Mouse (Mus musculus): Measurements from ENCODE around the gene Ttc21a. TPM values are rescaled to one million over a fixed set of nuclear protein-coding genes. Genes with fewer than 3 reads are reported as not detected.

Ttc21a gene
- total and polyA plus RNA-seq, 3 experiments = 0.21 to 0.47 TPM; not detected in 1

GRCm38 (mm10) chr9:120012781-120013180, 75.4 kb downstream of the Ttc21a start:
- Histone ChIP-seq H3K4me1 (ENCODE audit: control insufficient read depth in 1 of 2, insufficient read depth in 2 of 2) (peaks cover 0 to 30% of the 10 kb centered on the region in 2 experiments; a peak in 2 of 4 replicates), H3K9ac (ENCODE audit: insufficient read depth, low read depth) (no peak overlapping the region), H3K36me3 (replicated peaks in 1 of 2; ENCODE audit: control insufficient read depth in 1 of 2, insufficient read depth in 1 of 2, low read length in 1 of 2) (no peaks in the 10 kb centered on the region), H3K27ac (ENCODE audit: insufficient read depth, low read depth) (no peak overlapping the region), H3K9me3 (replicated peaks; ENCODE audit: low read length) (peaks cover 5% of the 10 kb centered on the region), H3K4me3 (replicated peaks in 1 of 3; ENCODE audit: low read depth in 2 of 3, low read length in 2 of 3, poor library complexity in 1 of 3) (no peak overlapping the region), H3K79me2 (replicated peaks; ENCODE audit: control insufficient read depth, extremely low read depth, insufficient read depth, poor library complexity, severe bottlenecking) (no peaks in the 10 kb centered on the region), H3K4me2 (ENCODE audit: insufficient read depth, low read depth, poor library complexity, severe bottlenecking) (no peak overlapping the region), H3K27me3 (replicated peaks) (peaks cover 87% of the 10 kb centered on the region)
- in situ Hi-C loops (cut with MboI; ENCODE audit: low pct_ligation_motif_present, low pct_unique_long_range_greater_than_20kb, low sequenced_read_pairs) = no loop called here
- DNase-seq (ENCODE audit: extremely low read depth) = peak; percentile 46
- TF ChIP-seq IRF4 (IDR thresholded peaks at IDR 0.05; ENCODE audit: low read depth, low read length) = no peak
- no peak for TF ChIP-seq E2F4 (IDR thresholded peaks at IDR 0.05; ENCODE audit: insufficient replicate concordance, low read depth, low read length)
- TF ChIP-seq RCOR1 (conservative IDR thresholded peaks at IDR 0.05; ENCODE audit: low read depth, low read length) = no peak
- TF ChIP-seq PAX5 (IDR thresholded peaks at IDR 0.05; ENCODE audit: low read length) = no peak
- no peak for TF ChIP-seq CTCF (conservative IDR thresholded peaks at IDR 0.05 in 1 of 2, IDR thresholded peaks at IDR 0.05 in 1 of 2; ENCODE audit: low read depth in 2 of 2, low read length in 2 of 2)
- TF ChIP-seq NRF1 (IDR thresholded peaks at IDR 0.05; ENCODE audit: low read depth, low read length) = no peak
- TF ChIP-seq POLR2AphosphoS2 (IDR thresholded peaks at IDR 0.05; ENCODE audit: low read depth, low read length) = no peak
- no peak for TF ChIP-seq TBP (conservative IDR thresholded peaks at IDR 0.05; ENCODE audit: low read depth, low read length)
- TF ChIP-seq ZKSCAN1 (IDR thresholded peaks at IDR 0.05; ENCODE audit: borderline replicate concordance, low read depth, low read length) = no peak
- TF ChIP-seq CHD2 (IDR thresholded peaks at IDR 0.05; ENCODE audit: low read length) = no peak
- TF ChIP-seq KAT2A (IDR thresholded peaks at IDR 0.05; ENCODE audit: insufficient replicate concordance, low read length) = no peak
- no peak for TF ChIP-seq RAD21 (IDR thresholded peaks at IDR 0.05; ENCODE audit: low read depth, low read length)
- no peak for TF ChIP-seq CHD1 (IDR thresholded peaks at IDR 0.05; ENCODE audit: low read depth, low read length)
- 0 out of 2 replicates have a peak, but pooled peaks have one; percentile 23 for TF ChIP-seq JUND (conservative IDR thresholded peaks at IDR 0.05; ENCODE audit: low read depth, low read length)
- no peak for TF ChIP-seq NELFE (IDR thresholded peaks at IDR 0.05; ENCODE audit: low read depth, low read length)
- no peak for TF ChIP-seq TCF12 (IDR thresholded peaks at IDR 0.05; ENCODE audit: low read depth, low read length)
- peak; percentile 74 for TF ChIP-seq ETS1 (conservative IDR thresholded peaks at IDR 0.05; ENCODE audit: low read depth, low read length)
- no peak for TF ChIP-seq USF1 (IDR thresholded peaks at IDR 0.05; ENCODE audit: low read depth, low read length)
- no peak for TF ChIP-seq ZNF384 (IDR thresholded peaks at IDR 0.05; ENCODE audit: low read depth, low read length)
- no peak for TF ChIP-seq GABPA (IDR thresholded peaks at IDR 0.05; ENCODE audit: insufficient replicate concordance, low read depth, low read length)
- no peak for TF ChIP-seq ZC3H11A (IDR thresholded peaks at IDR 0.05; ENCODE audit: low read depth, low read length)
- TF ChIP-seq MAFK (IDR thresholded peaks at IDR 0.05; ENCODE audit: insufficient replicate concordance, low read length) = no peak
- no peak for TF ChIP-seq HCFC1 (IDR thresholded peaks at IDR 0.05; ENCODE audit: low read depth, low read length)
- TF ChIP-seq BHLHE40 (IDR thresholded peaks at IDR 0.05; ENCODE audit: low read depth, low read length) = peak; percentile 48
- TF ChIP-seq MEF2A (IDR thresholded peaks at IDR 0.05; ENCODE audit: borderline replicate concordance, low read depth, low read length) = no peak
- no peak for TF ChIP-seq MYC (IDR thresholded peaks at IDR 0.05; ENCODE audit: low read depth, low read length)
- dilution Hi-C loops (cut with MboI; ENCODE audit: extremely low pct_ligation_motif_present, extremely low pct_unique_long_range_greater_than_20kb, low sequenced_read_pairs) = no loop called here
